Mouse (Mus musculus): ENCODE data around the gene Rhbg.

Rhbg gene

DNA sequence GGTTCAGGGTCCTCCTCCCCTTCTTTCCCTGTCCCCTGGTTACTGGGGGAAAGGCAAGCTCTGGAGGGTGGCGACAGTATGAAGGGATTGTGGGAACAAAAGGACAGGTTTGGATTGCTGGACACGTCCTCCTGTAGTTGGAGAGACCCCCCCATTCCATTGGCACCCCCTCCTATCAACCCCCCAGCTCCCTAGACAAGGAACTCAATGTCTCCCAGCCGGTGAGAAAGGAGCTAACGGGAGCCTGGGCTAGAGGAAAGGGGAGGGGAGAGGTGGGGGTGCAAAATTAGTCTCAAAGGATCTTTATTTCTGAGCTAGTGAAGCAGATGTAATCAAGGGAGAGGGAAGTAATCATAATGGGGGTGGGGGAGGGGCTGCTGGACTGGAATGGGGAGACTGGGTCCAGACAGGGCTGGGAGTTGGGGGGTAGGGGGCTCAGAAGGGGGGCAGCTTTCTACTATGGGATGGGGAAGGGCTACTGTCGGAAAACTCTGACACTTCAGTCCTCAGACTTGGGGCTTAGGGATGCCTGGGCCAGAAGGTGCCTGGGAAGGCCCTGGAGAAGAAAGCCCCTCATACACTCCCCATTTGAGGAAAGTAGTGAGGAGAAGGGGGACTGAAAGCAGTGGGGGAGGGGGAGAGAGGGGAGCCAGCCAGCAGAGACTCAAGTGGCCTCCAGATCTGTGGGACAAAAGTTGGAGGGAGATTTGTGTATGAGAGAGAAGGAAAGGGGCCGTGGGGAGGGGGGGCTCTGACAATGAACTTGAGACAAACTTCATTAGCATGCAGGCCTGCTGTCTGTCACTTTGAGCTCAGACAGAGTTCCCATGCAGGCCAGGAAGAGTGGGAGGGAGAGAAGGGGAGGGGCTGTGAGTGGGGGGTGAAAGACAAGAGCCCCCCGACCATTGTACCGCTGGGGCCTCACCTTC lies 48.7 kb downstream of the Rhbg start:
- no peak for DNase-seq

DNA sequence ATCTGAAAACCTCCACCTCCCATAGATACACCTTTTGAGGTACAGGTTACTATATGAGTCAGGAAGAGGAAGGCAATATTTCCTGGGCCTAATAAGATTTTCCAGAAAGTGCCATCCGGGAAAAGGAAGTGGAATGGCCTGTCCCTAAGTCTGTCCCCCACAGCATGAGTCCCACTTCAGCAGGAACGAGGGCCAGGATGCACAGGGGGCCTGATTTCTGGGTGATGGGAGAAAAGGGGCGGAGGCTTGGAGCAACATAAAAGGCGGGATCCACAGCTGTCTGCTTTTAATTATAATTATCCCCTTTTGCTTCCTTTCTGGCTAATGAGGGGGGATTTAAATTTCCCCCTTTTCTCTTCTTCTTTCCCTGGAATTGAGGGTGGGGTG lies 49.3 kb downstream of the Rhbg start:
- no peak for DNase-seq

DNA sequence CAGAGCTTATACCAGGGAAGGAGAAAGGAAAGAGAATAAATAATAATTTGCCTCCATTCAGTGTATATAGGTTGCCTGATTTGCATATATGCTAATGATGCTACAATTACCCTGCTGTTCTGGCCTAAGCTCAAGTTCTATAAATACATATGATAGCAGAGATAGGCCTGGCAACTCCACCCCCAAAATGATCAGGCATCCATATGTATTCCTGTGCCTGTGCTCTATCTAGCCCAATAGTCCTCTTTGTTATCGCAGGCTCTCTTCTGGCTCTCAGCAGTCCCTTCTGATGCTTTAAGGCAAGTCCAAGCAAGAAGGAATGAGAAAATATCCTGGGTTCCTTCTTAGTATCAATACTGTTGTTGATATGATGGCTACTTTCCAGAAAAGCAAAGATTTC lies 49.8 kb downstream of the Rhbg start:
- DNase-seq, result no peak

GRCm38 (mm10) chr3:88203999-88204700 lies 50.4 kb downstream of the Rhbg start:
- DNase-seq, result no peak

GRCm38 (mm10) chr3:88203456-88203855 lies 51.1 kb downstream of the Rhbg start:
- DNase-seq, result no peak

GRCm38 (mm10) chr3:88202986-88203385 lies 51.5 kb downstream of the Rhbg start:
- no peak for DNase-seq

DNA sequence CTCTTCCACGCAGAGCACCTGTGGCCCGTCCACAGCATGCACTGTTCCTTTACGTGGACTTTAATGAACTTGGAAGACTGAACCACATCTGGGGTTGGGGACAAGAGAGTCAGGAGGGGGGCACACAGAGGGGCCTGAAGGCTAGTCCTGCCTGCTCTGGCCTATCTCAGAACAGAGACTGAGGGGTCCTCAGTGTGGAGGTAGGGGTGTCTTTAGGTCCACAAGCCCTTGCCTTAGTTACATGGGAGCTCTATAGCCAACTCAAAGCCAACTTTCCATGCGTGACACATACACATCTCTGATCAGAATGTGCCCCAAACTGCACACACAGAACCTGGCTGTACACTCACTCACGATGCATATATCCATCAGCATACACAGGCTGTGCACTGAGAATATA lies 52.9 kb downstream of the Rhbg start:
- no peak for DNase-seq

DNA sequence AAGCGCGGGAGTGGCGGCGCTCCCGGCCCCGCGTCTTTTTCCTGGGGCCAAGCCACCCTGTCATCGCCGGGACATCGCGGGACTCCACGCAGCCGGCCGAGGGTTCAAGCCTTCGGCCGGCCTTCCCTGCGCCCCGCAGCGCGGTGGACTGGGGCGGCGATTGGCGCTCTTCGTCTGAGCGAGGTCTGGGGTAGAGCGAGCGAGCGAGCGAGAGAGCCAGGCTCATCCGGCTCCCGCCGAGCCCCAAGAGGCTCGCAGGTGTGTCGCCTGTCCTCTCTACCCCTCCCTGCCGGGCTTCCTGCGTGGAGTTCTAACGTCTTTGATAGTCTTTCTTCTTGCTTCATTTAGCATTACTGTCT lies 53.6 kb downstream of the Rhbg start:
- no peak for DNase-seq

- no peak for DNase-seq
Observed at GRCm38 (mm10) chr3:88200161-88200971, 54.1 kb downstream of the Rhbg start.

- DNase-seq, result no peak
Observed at GRCm38 (mm10) chr3:88199541-88200110, 54.9 kb downstream of the Rhbg start.

GRCm38 (mm10) chr3:88198505-88199020 lies 55.9 kb downstream of the Rhbg start:
- DNase-seq, result no peak

GRCm38 (mm10) chr3:88197741-88198504 lies 56.6 kb downstream of the Rhbg start:
- no peak for DNase-seq
